Mouse (Mus musculus) kidney, embryonic 14.5 days (tissue): ENCODE measurements around the gene Rnaseh2b. TPM values are rescaled to one million over a fixed set of nuclear protein-coding genes. Genes with fewer than 3 reads are reported as not detected.

ENCODE experiments used
- ATAC-seq: fragments of 200-750 bp; cut with Nextera tagmentation; 2 replicates; pipeline ENCODE4 v1.8.0; 2017; ENCODE audit warnings: moderate number of reproducible peaks, mild to moderate bottlenecking, moderate TSS enrichment, moderate library complexity; ENCODE audit not compliant: low FRiP score, low TSS enrichment
- H3K27ac ChIP-seq: fragments of 300-500 bp; sonication (generic); 2 replicates; pipeline ENCODE4 v1.5.1; 2014; ENCODE audit warnings: low read depth, mild to moderate bottlenecking, low read length, moderate library complexity, mixed read lengths
- H3K27me3 ChIP-seq: fragments of 300-500 bp; sonication (generic); 2 replicates; pipeline ENCODE4 v1.6.1; 2014; ENCODE audit warnings: mild to moderate bottlenecking, low read length; ENCODE audit not compliant: control insufficient read depth, insufficient read depth
- H3K36me3 ChIP-seq: fragments of 300-500 bp; sonication (generic); 2 replicates; pipeline ENCODE4 v1.6.1; 2014; ENCODE audit warnings: low read length, mixed read lengths; ENCODE audit not compliant: control insufficient read depth, insufficient read depth
- H3K4me1 ChIP-seq: fragments of 300-500 bp; sonication (generic); 2 replicates; pipeline ENCODE4 v1.6.1; 2014; ENCODE audit warnings: low read length, mixed read lengths; ENCODE audit not compliant: control insufficient read depth, insufficient read depth
- H3K4me2 ChIP-seq: fragments of 300-500 bp; sonication (generic); replicated peaks from 2 replicates; pipeline ENCODE4 v1.6.1; 2014; ENCODE audit warnings: low read depth, mild to moderate bottlenecking, low read length
- H3K4me3 ChIP-seq: fragments of 300-500 bp; sonication (generic); 2 replicates; pipeline ENCODE4 v1.5.1; 2014; ENCODE audit warnings: mild to moderate bottlenecking, low read length
- H3K9ac ChIP-seq: fragments of 300-500 bp; sonication (generic); 2 replicates; pipeline ENCODE4 v1.6.1; 2014; ENCODE audit warnings: low read depth, mild to moderate bottlenecking, low read length, moderate library complexity
- H3K9me3 ChIP-seq: fragments of 300-500 bp; sonication (generic); 2 replicates; pipeline ENCODE4 v1.6.1; 2016; ENCODE audit warnings: low read length; ENCODE audit not compliant: control insufficient read depth
- WGBS: fragments of 180-500 bp; shearing (Covaris S2); extraction: QIAGEN DNeasy Blood & Tissue Kit; methylation state at CpG from one replicate; pipeline ENCODE4 v1.1.7; 2014; 5-methylcytosine and 5-hydroxymethylcytosine counted together
- polyA plus RNA-seq: library from polyadenylated mRNA; unstranded; fragments of >200 nt; fragmentation: Nextera tagmentation; extraction: Ambion mirVana; gene quantifications from 2 replicates; pipeline ENCODE4 v1.2.1, GENCODE M21; 2014

Rnaseh2b gene
- polyA plus RNA-seq, 1 experiment from 2014 or later, result 69.3 TPM

- H3K4me1 ChIP-seq, result peaks cover 7% of the 10 kb centered on the region; the same call in 1 of the 2 replicates
- H3K4me3 ChIP-seq, result no peak overlapping the region
- WGBS, result 78% methylated on average over 5 of the region's 5 CpGs
- H3K27ac ChIP-seq, result no peak overlapping the region
- no peaks in the 10 kb centered on the region for H3K36me3 ChIP-seq
- no peaks in the 10 kb centered on the region for H3K9me3 ChIP-seq
- H3K27me3 ChIP-seq, result no peaks in the 10 kb centered on the region
- no peak for ATAC-seq
- no peak overlapping the region for H3K4me2 ChIP-seq
- no peak overlapping the region for H3K9ac ChIP-seq
Observed at GRCm38 (mm10) chr14:62256066-62256465, 36.3 kb upstream of the Rnaseh2b start.

- 89% methylated on average over 6 of the region's 6 CpGs for WGBS
- no peak overlapping the region for H3K27ac ChIP-seq
- H3K4me3 ChIP-seq, result no peak overlapping the region
- no peak for ATAC-seq
- no peaks in the 10 kb centered on the region for H3K27me3 ChIP-seq
- no peaks in the 10 kb centered on the region for H3K36me3 ChIP-seq
- peaks cover 7% of the 10 kb centered on the region; the same call in 1 of the 2 replicates for H3K4me1 ChIP-seq
- no peaks in the 10 kb centered on the region for H3K9me3 ChIP-seq
- no peak overlapping the region for H3K9ac ChIP-seq
- no peak overlapping the region for H3K4me2 ChIP-seq
Observed at GRCm38 (mm10) chr14:62258125-62258524, 34.3 kb upstream of the Rnaseh2b start.

- no peak overlapping the region for H3K9ac ChIP-seq
- H3K4me1 ChIP-seq, result peaks cover 7% of the 10 kb centered on the region; the same call in 1 of the 2 replicates
- ATAC-seq, result no peak
- no peaks in the 10 kb centered on the region for H3K27me3 ChIP-seq
- no peak overlapping the region for H3K4me3 ChIP-seq
- no peaks in the 10 kb centered on the region for H3K9me3 ChIP-seq
- 33% methylated on average over 10 of the region's 10 CpGs for WGBS
- H3K4me2 ChIP-seq, result no peak overlapping the region
- no peaks in the 10 kb centered on the region for H3K36me3 ChIP-seq
- H3K27ac ChIP-seq, result no peak overlapping the region
Observed at GRCm38 (mm10) chr14:62258978-62259536, 33.3 kb upstream of the Rnaseh2b start.

GRCm38 (mm10) chr14:62270698-62271396 lies 21.5 kb upstream of the Rnaseh2b start:
- H3K4me2 ChIP-seq, result no peak overlapping the region
- ATAC-seq, result no peak
- WGBS, result 85% methylated on average over 12 of the region's 12 CpGs
- no peak overlapping the region for H3K27ac ChIP-seq
- no peaks in the 10 kb centered on the region for H3K9me3 ChIP-seq
- no peak overlapping the region for H3K4me3 ChIP-seq
- H3K27me3 ChIP-seq, result no peaks in the 10 kb centered on the region
- H3K36me3 ChIP-seq, result no peaks in the 10 kb centered on the region
- H3K9ac ChIP-seq, result no peak overlapping the region
- no peaks in the 10 kb centered on the region for H3K4me1 ChIP-seq

GRCm38 (mm10) chr14:62273604-62274003 lies 18.8 kb upstream of the Rnaseh2b start:
- no peak overlapping the region for H3K4me3 ChIP-seq
- no peak overlapping the region for H3K4me2 ChIP-seq
- no peaks in the 10 kb centered on the region for H3K27me3 ChIP-seq
- no peak for ATAC-seq
- H3K9me3 ChIP-seq, result no peaks in the 10 kb centered on the region
- no peaks in the 10 kb centered on the region for H3K36me3 ChIP-seq
- no peak overlapping the region for H3K27ac ChIP-seq
- WGBS, result 95% methylated on average over 3 of the region's 3 CpGs
- no peak overlapping the region for H3K9ac ChIP-seq
- H3K4me1 ChIP-seq, result no peaks in the 10 kb centered on the region

- 0 out of 2 replicates have a peak, but pooled peaks cover 4% of the 10 kb centered on the region for H3K4me1 ChIP-seq
- no peak overlapping the region for H3K4me2 ChIP-seq
- no peak for ATAC-seq
- 73% methylated on average over 2 of the region's 2 CpGs for WGBS
- no peak overlapping the region for H3K9ac ChIP-seq
- no peaks in the 10 kb centered on the region for H3K9me3 ChIP-seq
- no peaks in the 10 kb centered on the region for H3K27me3 ChIP-seq
- no peaks in the 10 kb centered on the region for H3K36me3 ChIP-seq
- no peak overlapping the region for H3K27ac ChIP-seq
- H3K4me3 ChIP-seq, result no peak overlapping the region
Observed at GRCm38 (mm10) chr14:62282974-62283373, 9.4 kb upstream of the Rnaseh2b start.

- no peak overlapping the region for H3K9ac ChIP-seq
- WGBS, result 87% methylated on average over 3 of the region's 3 CpGs
Observed at GRCm38 (mm10) chr14:62288731-62289130, 3.7 kb upstream of the Rnaseh2b start.

GRCm38 (mm10) chr14:62291406-62291987 lies 892 bp upstream of the Rnaseh2b start:
- Histone ChIP-seq H3K9ac (no peak overlapping the region), H3K4me1 (peaks cover 6% of the 10 kb centered on the region; the same call in 1 of the 2 replicates), H3K27me3 (peaks cover 4% of the 10 kb centered on the region; the same call in 1 of the 2 replicates), H3K4me3 (no peak overlapping the region), H3K27ac (no peak overlapping the region), H3K36me3 (no peaks in the 10 kb centered on the region), H3K4me2 (no peak overlapping the region; the same call in 1 of the 2 replicates), H3K9me3 (no peaks in the 10 kb centered on the region)
- 85% methylated on average over 1 of the region's 1 CpGs for WGBS
- ATAC-seq, result no peak

More at GRCm38 (mm10) chr14:62288731-62289130, 3.7 kb upstream of the Rnaseh2b start:
- no peaks in the 10 kb centered on the region for H3K9me3 ChIP-seq
- H3K4me2 ChIP-seq, result no peak overlapping the region
- H3K4me3 ChIP-seq, result no peak overlapping the region
- peaks cover 4% of the 10 kb centered on the region; the same call in 1 of the 2 replicates for H3K27me3 ChIP-seq
- no peaks in the 10 kb centered on the region for H3K36me3 ChIP-seq
- ATAC-seq, result no peak
- H3K27ac ChIP-seq, result no peak overlapping the region
- H3K4me1 ChIP-seq, result peaks cover 6% of the 10 kb centered on the region; the same call in 1 of the 2 replicates

GRCm38 (mm10) chr14:62292166-62292487 lies 262 bp upstream of the Rnaseh2b start:
- peak overlapping the region; percentile 63; the same call in 1 of the 2 replicates for H3K9ac ChIP-seq
- H3K9me3 ChIP-seq, result no peaks in the 10 kb centered on the region
- peaks cover 6% of the 10 kb centered on the region; the same call in 1 of the 2 replicates for H3K4me1 ChIP-seq
- WGBS, result 39% methylated on average over 7 of the region's 7 CpGs
- peak overlapping the region; percentile 99 for H3K4me2 ChIP-seq
- peak; percentile 32; the same call in 1 of the 2 replicates for ATAC-seq
- no peak overlapping the region for H3K27ac ChIP-seq
- H3K4me3 ChIP-seq, result peak overlapping the region; percentile 50
- peaks cover 4% of the 10 kb centered on the region; the same call in 1 of the 2 replicates for H3K27me3 ChIP-seq
- no peaks in the 10 kb centered on the region for H3K36me3 ChIP-seq
